Mouse (Mus musculus): ENCODE measurements at regions not wholly inside any gene's neighbourhood (a gene's known extent, or its start where the extent isn't known, plus 50 kb on each side); places are given as distances from the start of the nearest gene placed in this dataset.
A peak's percentile ranks its signal among the peaks of the same experiment; 100 is the strongest.

- peak; percentile 66 for DNase-seq
Measured at GRCm38 (mm10) chr14:35906313-35906712, 94.5 kb upstream of the 4930596D02Rik start.

GRCm38 (mm10) chr14:35884658-35885273, 73.0 kb upstream of the 4930596D02Rik start:
- no peak for DNase-seq

GRCm38 (mm10) chr14:35874265-35874664, 62.5 kb upstream of the 4930596D02Rik start:
- no peak for DNase-seq

All from cerebellum, adult 9-11 months (tissue).